Mouse (Mus musculus) cortical plate, adult 2 months (tissue): ENCODE measurements around the gene Rrnad1.

Experiments used
- CTCF ChIP-seq: fragments of 200-500 bp; IDR thresholded peaks from 2 replicates; pipeline ENCODE4 v1.5.1; 2011; ENCODE audit warnings: mild to moderate bottlenecking, control low read depth, low read length; ENCODE audit not compliant: insufficient read depth; ENCODE audit errors: extremely low read depth
- POLR2A ChIP-seq: fragments of 200-500 bp; IDR thresholded peaks from 2 replicates; pipeline ENCODE4 v1.6.1; 2011; ENCODE audit warnings: mild to moderate bottlenecking, low read length, control low read depth; ENCODE audit not compliant: insufficient read depth; ENCODE audit errors: extremely low read depth

DNA sequence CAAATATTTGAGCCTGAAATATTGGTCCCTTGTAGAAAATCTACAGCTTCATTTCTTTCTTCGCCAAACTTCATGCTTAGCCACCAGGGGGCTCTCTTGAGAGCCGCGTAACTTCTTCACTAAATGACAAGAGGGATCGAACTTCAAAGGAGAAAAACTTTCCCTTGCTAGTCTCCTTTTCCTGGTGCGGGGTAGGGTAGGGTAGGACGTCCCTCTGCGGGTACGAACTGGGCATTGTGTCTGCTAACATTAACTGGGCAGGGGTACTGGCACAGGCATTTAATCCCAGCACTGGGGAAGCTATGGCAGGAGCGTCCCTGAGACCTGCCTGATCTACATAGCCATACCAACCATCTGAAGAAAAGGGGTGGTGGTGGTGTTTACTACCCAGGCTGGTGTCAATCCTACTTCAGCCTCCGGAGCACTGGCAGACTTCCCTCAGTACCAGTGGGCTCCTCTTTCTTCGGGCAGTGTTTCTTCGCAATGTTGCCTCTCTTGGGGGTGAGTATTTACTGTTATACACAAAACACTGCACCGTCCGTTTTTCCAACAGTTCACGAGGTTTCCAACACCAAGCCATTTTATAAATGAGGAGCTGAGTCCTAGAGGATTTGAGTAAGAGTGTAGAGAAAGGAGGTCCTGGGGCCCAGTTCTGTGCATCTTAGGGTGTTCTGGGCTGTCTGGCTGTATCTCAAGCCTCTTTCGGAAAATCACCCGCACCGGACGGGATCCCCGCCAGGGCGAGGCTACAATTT is 39.8 kb upstream of the Rrnad1 start:
- TF ChIP-seq CTCF (peak; percentile 59), POLR2A (no peak)
